Comparison of ENCODE assay signal across 8 mouse cellular contexts in the genomic region with DNA sequence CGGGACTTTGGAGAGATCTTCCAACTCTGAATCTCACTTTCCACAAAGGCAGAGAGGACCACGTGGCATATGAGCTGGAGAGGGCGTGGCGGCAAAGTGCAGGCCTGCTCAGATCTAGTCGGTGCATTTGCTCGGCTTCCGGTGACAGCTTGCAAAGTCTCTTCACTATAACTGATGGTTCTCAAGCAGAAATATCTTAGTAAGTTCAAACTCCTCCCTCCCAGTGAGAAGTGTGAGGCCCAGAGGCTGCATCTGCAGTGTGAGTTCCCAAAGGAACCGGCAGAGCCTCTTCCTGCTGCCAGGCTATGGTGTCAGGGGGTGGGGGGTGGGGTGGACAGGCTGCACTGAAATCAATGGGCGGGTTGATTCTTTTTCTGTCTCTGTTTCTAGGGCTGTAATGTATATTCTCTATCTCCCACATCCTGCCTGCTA.
DNase-seq lines count a peak whose midpoint lies in the region; TF ChIP-seq lines count a peak whose summit lies in the region.

No protein-coding gene starts in this region.

- H3K79me2 ChIP-seq in liver, adult 2 months (ENCODE audit: control insufficient read depth, insufficient read depth, low read length): no peaks in the 10 kb centered on the region

- intact Hi-C loops in heart, postnatal 10 days (cut with DNase I): loop anchor here (2.0 to 5.0 kb wide), 2 partner anchors 54 to 113 kb away; no protein-coding TSS in a partner anchor

- H3K4me1 ChIP-seq in liver, adult 2 months (ENCODE audit: control insufficient read depth, insufficient read depth, low read length): peaks cover 2% of the 10 kb centered on the region; the same call in 1 of the 2 replicates

- 69% methylated on average over 9 of the region's 9 CpGs for WGBS in liver, adult 2 months

- DNase-seq in heart, adult 11 months: peak; percentile 93
- DNase-seq in heart, adult 8-10 months (ENCODE audit: low spot score): no peak
- DNase-seq in brain, embryonic 14.5 days (ENCODE audit: low read depth): peak; percentile 50
- DNase-seq in heart, postnatal 10 days: peak; percentile 50 to 57
- no peak for DNase-seq in liver, adult 2 months (ENCODE audit: extremely low read depth, low read depth, low spot score)
- DNase-seq in right cerebral cortex, postnatal 10 days (ENCODE audit: low spot score in 2 of 2): peak; percentile 54 to 79
- DNase-seq in layer of hippocampus, postnatal 14 days (ENCODE audit: low spot score in 2 of 2): no peak
- no peak for DNase-seq in kidney, postnatal 25 days

- TF ChIP-seq CTCF in brain, embryonic 14.5 days (IDR thresholded peaks at IDR 0.05; ENCODE audit: borderline replicate concordance, extremely low read depth, insufficient read depth, insufficient read length): no peak
- TF ChIP-seq CTCF in liver, adult 2 months (IDR thresholded peaks at IDR 0.05; ENCODE audit: low read depth, low read length): no peak

- H3K27ac ChIP-seq in liver, adult 2 months (replicated peaks; ENCODE audit: insufficient read depth, low read depth, low read length): 0 out of 2 replicates have a peak overlapping the region, but pooled peaks have one; percentile 25

- no peak overlapping the region for H3K9ac ChIP-seq in liver, adult 2 months (ENCODE audit: low read depth, low read length)

- no peaks in the 10 kb centered on the region for H3K27me3 ChIP-seq in liver, adult 2 months (ENCODE audit: control insufficient read depth, insufficient read depth, low read length)

- H3K4me3 ChIP-seq in liver, adult 2 months (ENCODE audit: insufficient read depth, low read depth, low read length): no peak overlapping the region

- no peaks in the 10 kb centered on the region for H3K36me3 ChIP-seq in liver, adult 2 months (ENCODE audit: control insufficient read depth, insufficient read depth, low read length)

- TF ChIP-seq POLR2A in brain, embryonic 14.5 days (IDR thresholded peaks at IDR 0.05; ENCODE audit: borderline replicate concordance, extremely low read depth, insufficient read depth, insufficient read length, poor library complexity, severe bottlenecking): no peak
- TF ChIP-seq POLR2A in liver, adult 2 months (IDR thresholded peaks at IDR 0.05; ENCODE audit: extremely low read depth, insufficient read depth, low read length): no peak

Comparison
In these comparisons a context has a peak if more than half of its experiments do, and no peak if none do; other contexts are left out.
1. DNase-seq: peak in heart, adult 11 months (single experiment), brain, embryonic 14.5 days (single experiment), heart, postnatal 10 days (2 of 2) and right cerebral cortex, postnatal 10 days (2 of 2); none in heart, adult 8-10 months (single experiment), liver, adult 2 months (single experiment), layer of hippocampus, postnatal 14 days (0 of 2) and kidney, postnatal 25 days (0 of 2).